Mouse (Mus musculus) neural tube, embryonic 12.5 days (tissue): Measurements from ENCODE around the gene Mapk13. TPM values are rescaled to one million over a fixed set of nuclear protein-coding genes. Genes with fewer than 3 reads are reported as not detected.
"Not testable (repeated sequence)": the region's sequence is repeated elsewhere in the genome, so short reads cannot be mapped to it uniquely, and the experiment has no call there.

ENCODE experiments used
- ATAC-seq: fragments of 200-750 bp; cut with Nextera tagmentation; 2 replicates; pipeline ENCODE4 v1.8.0; 2017; ENCODE audit warnings: low read depth, mild to moderate bottlenecking, moderate TSS enrichment, moderate library complexity; ENCODE audit not compliant: low FRiP score
- H3K27ac ChIP-seq: fragments of 300-500 bp; sonication (generic); 2 replicates; pipeline ENCODE4 v1.5.1; 2016
- H3K27me3 ChIP-seq: fragments of 300-500 bp; sonication (generic); replicated peaks from 2 replicates; pipeline ENCODE4 v1.6.1; 2016; ENCODE audit warnings: mild to moderate bottlenecking
- H3K36me3 ChIP-seq: fragments of 300-500 bp; sonication (generic); 2 replicates; pipeline ENCODE4 v1.6.1; 2016; ENCODE audit warnings: mild to moderate bottlenecking
- H3K4me1 ChIP-seq: fragments of 300-500 bp; sonication (generic); 2 replicates; pipeline ENCODE4 v1.6.1; 2016
- H3K4me2 ChIP-seq: fragments of 300-500 bp; sonication (generic); replicated peaks from 2 replicates; pipeline ENCODE4 v1.6.1; 2016; ENCODE audit warnings: mild to moderate bottlenecking
- H3K4me3 ChIP-seq: fragments of 300-500 bp; sonication (generic); 2 replicates; pipeline ENCODE4 v1.5.1; 2016
- H3K9ac ChIP-seq: fragments of 300-500 bp; sonication (generic); 2 replicates; pipeline ENCODE4 v1.6.1; 2016; ENCODE audit warnings: mild to moderate bottlenecking
- H3K9me3 ChIP-seq: fragments of 300-500 bp; sonication (generic); 2 replicates; pipeline ENCODE4 v1.6.1; 2016; ENCODE audit warnings: mild to moderate bottlenecking
- WGBS: fragments of 180-500 bp; shearing (Covaris S2); methylation state at CpG from one replicate; pipeline ENCODE4 v1.1.7; 2016; 5-methylcytosine and 5-hydroxymethylcytosine counted together
- polyA plus RNA-seq: library from polyadenylated mRNA; unstranded; fragments of >200 nt; fragmentation: Nextera tagmentation; extraction: Ambion mirVana; gene quantifications from 2 replicates; pipeline ENCODE4 v1.2.1, GENCODE M21; 2016

Gene Mapk13
- polyA plus RNA-seq, 1 experiment from 2014 or later: 1.9 TPM

- Histone ChIP-seq H3K4me1 (no peaks in the 10 kb centered on the region), H3K27ac (no peak overlapping the region), H3K9me3 (no peaks in the 10 kb centered on the region), H3K4me2 (no peak overlapping the region), H3K27me3 (no peaks in the 10 kb centered on the region), H3K9ac (no peak overlapping the region), H3K4me3 (no peak overlapping the region), H3K36me3 (no peaks in the 10 kb centered on the region)
- WGBS: 63% methylated on average over 5 of the region's 5 CpGs
- ATAC-seq: no peak
Observed at GRCm38 (mm10) chr17:28756447-28756846, 12.7 kb upstream of the Mapk13 start.

- Histone ChIP-seq H3K4me3 (no peak overlapping the region), H3K36me3 (no peaks in the 10 kb centered on the region), H3K9me3 (no peaks in the 10 kb centered on the region), H3K27ac (no peak overlapping the region), H3K27me3 (no peaks in the 10 kb centered on the region), H3K4me2 (no peak overlapping the region), H3K4me1 (no peaks in the 10 kb centered on the region), H3K9ac (no peak overlapping the region)
- ATAC-seq: no peak
- 83% methylated on average over 2 of the region's 2 CpGs for WGBS
Observed at GRCm38 (mm10) chr17:28757470-28757869, 11.6 kb upstream of the Mapk13 start.

GRCm38 (mm10) chr17:28760736-28761312, 8.3 kb upstream of the Mapk13 start:
- H3K9me3 ChIP-seq: no peaks in the 10 kb centered on the region
- H3K4me2 ChIP-seq: no peak overlapping the region
- WGBS: 75% methylated on average over 8 of the region's 8 CpGs
- H3K27ac ChIP-seq: no peak overlapping the region
- no peaks in the 10 kb centered on the region for H3K4me1 ChIP-seq
- no peak for ATAC-seq
- no peaks in the 10 kb centered on the region for H3K27me3 ChIP-seq
- H3K4me3 ChIP-seq: no peak overlapping the region
- H3K9ac ChIP-seq: no peak overlapping the region
- no peaks in the 10 kb centered on the region for H3K36me3 ChIP-seq

- Histone ChIP-seq H3K9me3 (no peaks in the 10 kb centered on the region), H3K27ac (no peak overlapping the region), H3K27me3 (no peaks in the 10 kb centered on the region; the same call in 1 of the 2 replicates), H3K36me3 (no peaks in the 10 kb centered on the region), H3K9ac (no peak overlapping the region), H3K4me2 (no peak overlapping the region), H3K4me3 (no peak overlapping the region), H3K4me1 (no peaks in the 10 kb centered on the region)
- 20% methylated on average over 3 of the region's 3 CpGs for WGBS
- no peak for ATAC-seq
Observed at GRCm38 (mm10) chr17:28761871-28762270, 7.2 kb upstream of the Mapk13 start.

- peaks cover 31% of the 10 kb centered on the region for H3K27me3 ChIP-seq
- H3K36me3 ChIP-seq: no peaks in the 10 kb centered on the region
- H3K9me3 ChIP-seq: no peaks in the 10 kb centered on the region
- H3K4me3 ChIP-seq: no peak overlapping the region
- no peak for ATAC-seq
- H3K27ac ChIP-seq: no peak overlapping the region
- H3K4me1 ChIP-seq: peaks cover 16% of the 10 kb centered on the region
- H3K4me2 ChIP-seq: no peak overlapping the region
- WGBS: 63% methylated on average over 3 of the region's 3 CpGs
- no peak overlapping the region for H3K9ac ChIP-seq
Observed at GRCm38 (mm10) chr17:28766203-28766602, 2.9 kb upstream of the Mapk13 start.

- Histone ChIP-seq H3K4me2 (no peak overlapping the region), H3K4me3 (no peak overlapping the region), H3K4me1 (peaks cover 16% of the 10 kb centered on the region), H3K27ac (no peak overlapping the region), H3K9me3 (no peaks in the 10 kb centered on the region), H3K27me3 (peaks cover 34% of the 10 kb centered on the region), H3K36me3 (no peaks in the 10 kb centered on the region), H3K9ac (no peak overlapping the region)
- WGBS: 78% methylated on average over 11 of the region's 11 CpGs
- ATAC-seq: no peak
Observed at GRCm38 (mm10) chr17:28766781-28767515, 2.1 kb upstream of the Mapk13 start.

- no peak for ATAC-seq
- Histone ChIP-seq H3K4me1 (peaks cover 16% of the 10 kb centered on the region), H3K9me3 (no peaks in the 10 kb centered on the region), H3K27me3 (peaks cover 34% of the 10 kb centered on the region), H3K9ac (0 out of 2 replicates have a peak overlapping the region, but pooled peaks have one; percentile 33), H3K4me2 (peak overlapping the region; percentile 70), H3K4me3 (peak overlapping the region; percentile 29), H3K36me3 (no peaks in the 10 kb centered on the region), H3K27ac (no peak overlapping the region)
- 7% methylated on average over 24 of the region's 24 CpGs for WGBS
Observed at GRCm38 (mm10) chr17:28769875-28770421, 851 bp downstream of the Mapk13 start.

GRCm38 (mm10) chr17:28771289-28771688, 2.2 kb downstream of the Mapk13 start:
- peaks cover 34% of the 10 kb centered on the region for H3K27me3 ChIP-seq

GRCm38 (mm10) chr17:28774303-28774702, 5.2 kb downstream of the Mapk13 start:
- H3K27me3 ChIP-seq: peaks cover 22% of the 10 kb centered on the region
- H3K9ac ChIP-seq, ATAC-seq, H3K36me3 ChIP-seq, H3K27ac ChIP-seq, H3K4me2 ChIP-seq, H3K4me3 ChIP-seq, H3K9me3 ChIP-seq: not testable (repeated sequence)
- WGBS: 96% methylated on average over 8 of the region's 9 CpGs
- peaks cover 12% of the 10 kb centered on the region for H3K4me1 ChIP-seq

More at GRCm38 (mm10) chr17:28771289-28771688, 2.2 kb downstream of the Mapk13 start:
- H3K27ac ChIP-seq: no peak overlapping the region
- no peak overlapping the region for H3K9ac ChIP-seq
- peaks cover 16% of the 10 kb centered on the region for H3K4me1 ChIP-seq
- H3K4me3 ChIP-seq: no peak overlapping the region
- WGBS: 91% methylated on average over 5 of the region's 5 CpGs
- no peak for ATAC-seq
- H3K9me3 ChIP-seq: no peaks in the 10 kb centered on the region
- no peaks in the 10 kb centered on the region for H3K36me3 ChIP-seq
- no peak overlapping the region for H3K4me2 ChIP-seq

GRCm38 (mm10) chr17:28775161-28775560, 6.1 kb downstream of the Mapk13 start:
- peaks cover 13% of the 10 kb centered on the region for H3K27me3 ChIP-seq
- WGBS: 94% methylated on average over 4 of the region's 4 CpGs
- H3K36me3 ChIP-seq: no peaks in the 10 kb centered on the region
- no peak overlapping the region for H3K4me2 ChIP-seq
- ATAC-seq: no peak
- H3K9me3 ChIP-seq: no peaks in the 10 kb centered on the region
- H3K27ac ChIP-seq: no peak overlapping the region
- H3K9ac ChIP-seq: no peak overlapping the region
- no peak overlapping the region for H3K4me3 ChIP-seq
- peaks cover 3% of the 10 kb centered on the region; the same call in 1 of the 2 replicates for H3K4me1 ChIP-seq

- H3K4me1 ChIP-seq: no peaks in the 10 kb centered on the region
- no peak overlapping the region for H3K4me3 ChIP-seq
- no peaks in the 10 kb centered on the region for H3K36me3 ChIP-seq
- no peaks in the 10 kb centered on the region for H3K27me3 ChIP-seq
- ATAC-seq: no peak
- no peak overlapping the region for H3K9ac ChIP-seq
- WGBS: 89% methylated on average over 3 of the region's 3 CpGs
- no peak overlapping the region for H3K27ac ChIP-seq
- H3K4me2 ChIP-seq: no peak overlapping the region
- no peaks in the 10 kb centered on the region for H3K9me3 ChIP-seq
Observed at GRCm38 (mm10) chr17:28776817-28777216, 7.7 kb downstream of the Mapk13 start.

GRCm38 (mm10) chr17:28777231-28778005, 8.3 kb downstream of the Mapk13 start:
- H3K27ac ChIP-seq: no peak overlapping the region
- 85% methylated on average over 16 of the region's 16 CpGs for WGBS
- no peak overlapping the region for H3K4me2 ChIP-seq
- no peaks in the 10 kb centered on the region for H3K27me3 ChIP-seq
- H3K9ac ChIP-seq: no peak overlapping the region
- ATAC-seq: no peak
- no peaks in the 10 kb centered on the region for H3K36me3 ChIP-seq
- H3K4me3 ChIP-seq: no peak overlapping the region
- H3K9me3 ChIP-seq: no peaks in the 10 kb centered on the region
- H3K4me1 ChIP-seq: no peaks in the 10 kb centered on the region
